In genomic region chr5:134629508-134629907, GRCm38 (mm10) we compare ENCODE assay signal across 23 mouse cellular contexts. TPM values are rescaled to one million over a fixed set of nuclear protein-coding genes. Genes with fewer than 3 reads are reported as not detected.
DNase-seq lines count a peak whose midpoint lies in the region; ATAC-seq and TF ChIP-seq lines count a peak whose summit lies in the region.
"Had no signal": no experiment of that assay in that cellular context is flagged by ENCODE, and none has a peak within 500 bp of the region (broad histone marks: within the 10 kb centered on the region; RNA-seq: fewer than 3 reads in every experiment).

No protein-coding gene starts in this region.

- DNase-seq in embryonic facial prominence, embryonic 10.5 days (ENCODE audit: low spot score): no peak
- no peak for DNase-seq in limb, embryonic 10.5 days (ENCODE audit: low spot score)
- peak; percentile 47 for DNase-seq in stomach, postnatal 0 days (ENCODE audit: low spot score)
- DNase-seq in adipocyte (ENCODE audit: low spot score): no peak
- DNase-seq: adrenal gland, adult 2 months; cerebellum, adult 11-12 months; cerebellum, postnatal 10 days; heart, adult 18-20 months; kidney, postnatal 4 days; lung, adult 18-20 months; lung, postnatal 14 days; thymus, postnatal 14 days had no signal

- H3K4me3 ChIP-seq in embryonic facial prominence, embryonic 15.5 days (replicated peaks): no peak overlapping the region
- no peak overlapping the region for H3K4me3 ChIP-seq in embryonic facial prominence, embryonic 10.5 days
- no peak overlapping the region for H3K4me3 ChIP-seq in limb, embryonic 15.5 days
- H3K4me3 ChIP-seq in limb, embryonic 10.5 days: no peak overlapping the region
- H3K4me3 ChIP-seq in intestine, embryonic 15.5 days (replicated peaks): no peak overlapping the region
- no peak overlapping the region for H3K4me3 ChIP-seq in stomach, postnatal 0 days (ENCODE audit: low read depth, low read length)
- H3K4me3 ChIP-seq: embryonic facial prominence, embryonic 12.5 days; erythroblast, embryonic 14.5 days; forebrain, embryonic 12.5 days; hindbrain, embryonic 15.5 days; kidney, embryonic 15.5 days; megakaryocyte, embryonic 14.5 days; midbrain, embryonic 13.5 days had no signal

- 68% methylated on average over 4 of the region's 4 CpGs for WGBS in embryonic facial prominence, embryonic 15.5 days
- WGBS in embryonic facial prominence, embryonic 10.5 days: 87% methylated on average over 4 of the region's 4 CpGs
- WGBS in limb, embryonic 15.5 days: 73% methylated on average over 4 of the region's 4 CpGs
- WGBS in limb, embryonic 10.5 days: 78% methylated on average over 4 of the region's 4 CpGs
- 49% methylated on average over 4 of the region's 4 CpGs for WGBS in intestine, embryonic 15.5 days
- 44% methylated on average over 4 of the region's 4 CpGs for WGBS in stomach, postnatal 0 days

- H3K36me3 ChIP-seq in embryonic facial prominence, embryonic 15.5 days: peaks cover 80% of the 10 kb centered on the region
- H3K36me3 ChIP-seq in embryonic facial prominence, embryonic 10.5 days (replicated peaks): peaks cover 99% of the 10 kb centered on the region
- peaks cover 78% of the 10 kb centered on the region for H3K36me3 ChIP-seq in limb, embryonic 15.5 days
- H3K36me3 ChIP-seq in limb, embryonic 10.5 days: peaks cover 99% of the 10 kb centered on the region
- peaks cover 33% of the 10 kb centered on the region for H3K36me3 ChIP-seq in intestine, embryonic 15.5 days
- H3K36me3 ChIP-seq in stomach, postnatal 0 days (ENCODE audit: control insufficient read depth, insufficient read depth, low read length): peaks cover 17% of the 10 kb centered on the region; the same call in 1 of the 2 replicates

- ATAC-seq in embryonic facial prominence, embryonic 15.5 days (ENCODE audit: insufficient number of reproducible peaks, low FRiP score, low TSS enrichment, low read depth): no peak
- ATAC-seq in limb, embryonic 15.5 days (ENCODE audit: insufficient number of reproducible peaks, low FRiP score, low TSS enrichment, low read depth): no peak
- peak; percentile 48 for ATAC-seq in intestine, embryonic 15.5 days
- peak; percentile 85 for ATAC-seq in stomach, postnatal 0 days (ENCODE audit: low FRiP score, low TSS enrichment)
- ATAC-seq: CD4-positive, CD25-positive, alpha-beta regulatory T cell, adult 4 months; midbrain, embryonic 13.5 days had no signal

- no peak for TF ChIP-seq EP300 in stomach, postnatal 0 days (optimal IDR thresholded peaks at IDR 0.05)

- H3K27me3 ChIP-seq in embryonic facial prominence, embryonic 15.5 days: no peaks in the 10 kb centered on the region
- no peaks in the 10 kb centered on the region for H3K27me3 ChIP-seq in embryonic facial prominence, embryonic 10.5 days (replicated peaks; ENCODE audit: low read depth, poor library complexity, severe bottlenecking)
- H3K27me3 ChIP-seq in limb, embryonic 15.5 days: no peaks in the 10 kb centered on the region
- H3K27me3 ChIP-seq in limb, embryonic 10.5 days (ENCODE audit: low read depth, poor library complexity, severe bottlenecking): no peaks in the 10 kb centered on the region
- no peaks in the 10 kb centered on the region for H3K27me3 ChIP-seq in intestine, embryonic 15.5 days (replicated peaks)
- no peaks in the 10 kb centered on the region for H3K27me3 ChIP-seq in stomach, postnatal 0 days (ENCODE audit: control insufficient read depth, insufficient read depth, low read length)
- H3K27me3 ChIP-seq: embryonic facial prominence, embryonic 12.5 days; forebrain, embryonic 12.5 days; hindbrain, embryonic 15.5 days; kidney, embryonic 15.5 days; megakaryocyte, embryonic 14.5 days; midbrain, embryonic 13.5 days had no signal

- TF ChIP-seq CTCF in stomach, postnatal 0 days (IDR thresholded peaks at IDR 0.05; ENCODE audit: low read depth): no peak

- no peaks in the 10 kb centered on the region for H3K9me3 ChIP-seq in embryonic facial prominence, embryonic 15.5 days (replicated peaks)
- H3K9me3 ChIP-seq in embryonic facial prominence, embryonic 10.5 days: no peaks in the 10 kb centered on the region
- no peaks in the 10 kb centered on the region for H3K9me3 ChIP-seq in limb, embryonic 15.5 days
- H3K9me3 ChIP-seq in limb, embryonic 10.5 days (replicated peaks): no peaks in the 10 kb centered on the region
- H3K9me3 ChIP-seq in intestine, embryonic 15.5 days: no peaks in the 10 kb centered on the region
- H3K9me3 ChIP-seq in stomach, postnatal 0 days (ENCODE audit: control insufficient read depth, low read length): no peaks in the 10 kb centered on the region
- H3K9me3 ChIP-seq: embryonic facial prominence, embryonic 12.5 days; forebrain, embryonic 12.5 days; hindbrain, embryonic 15.5 days; kidney, embryonic 15.5 days; megakaryocyte, embryonic 14.5 days; midbrain, embryonic 13.5 days had no signal

- peak overlapping the region; percentile 44; the same call in 1 of the 2 replicates for H3K27ac ChIP-seq in embryonic facial prominence, embryonic 15.5 days (replicated peaks)
- no peak overlapping the region for H3K27ac ChIP-seq in embryonic facial prominence, embryonic 10.5 days (replicated peaks)
- 0 out of 2 replicates have a peak overlapping the region, but pooled peaks have one; percentile 8 for H3K27ac ChIP-seq in limb, embryonic 15.5 days
- no peak overlapping the region for H3K27ac ChIP-seq in limb, embryonic 10.5 days
- no peak overlapping the region for H3K27ac ChIP-seq in intestine, embryonic 15.5 days
- no peak overlapping the region for H3K27ac ChIP-seq in stomach, postnatal 0 days (replicated peaks)
- H3K27ac ChIP-seq: embryonic facial prominence, embryonic 12.5 days; forebrain, embryonic 12.5 days; hindbrain, embryonic 15.5 days; kidney, embryonic 15.5 days; midbrain, embryonic 13.5 days had no signal

- peaks cover 5% of the 10 kb centered on the region; the same call in 1 of the 2 replicates for H3K4me1 ChIP-seq in embryonic facial prominence, embryonic 15.5 days
- no peaks in the 10 kb centered on the region for H3K4me1 ChIP-seq in embryonic facial prominence, embryonic 10.5 days
- peaks cover 5% of the 10 kb centered on the region; the same call in 1 of the 2 replicates for H3K4me1 ChIP-seq in limb, embryonic 15.5 days
- no peaks in the 10 kb centered on the region for H3K4me1 ChIP-seq in limb, embryonic 10.5 days
- H3K4me1 ChIP-seq in intestine, embryonic 15.5 days (replicated peaks): no peaks in the 10 kb centered on the region
- H3K4me1 ChIP-seq in stomach, postnatal 0 days (replicated peaks; ENCODE audit: control insufficient read depth, insufficient read depth): no peaks in the 10 kb centered on the region
- H3K4me1 ChIP-seq: embryonic facial prominence, embryonic 12.5 days; hindbrain, embryonic 15.5 days had no signal

- no peak overlapping the region for H3K4me2 ChIP-seq in embryonic facial prominence, embryonic 15.5 days (replicated peaks)
- no peak overlapping the region for H3K4me2 ChIP-seq in limb, embryonic 15.5 days
- H3K4me2 ChIP-seq in intestine, embryonic 15.5 days (replicated peaks): no peak overlapping the region
- H3K4me2 ChIP-seq in stomach, postnatal 0 days (replicated peaks; ENCODE audit: low read depth): no peak overlapping the region
- H3K4me2 ChIP-seq: embryonic facial prominence, embryonic 12.5 days; forebrain, embryonic 12.5 days; hindbrain, embryonic 15.5 days; kidney, embryonic 15.5 days; midbrain, embryonic 13.5 days had no signal

- no peak overlapping the region for H3K9ac ChIP-seq in embryonic facial prominence, embryonic 15.5 days
- H3K9ac ChIP-seq in limb, embryonic 15.5 days: no peak overlapping the region
- no peak overlapping the region for H3K9ac ChIP-seq in intestine, embryonic 15.5 days
- no peak overlapping the region for H3K9ac ChIP-seq in stomach, postnatal 0 days (ENCODE audit: low read length)
- H3K9ac ChIP-seq: embryonic facial prominence, embryonic 12.5 days; forebrain, embryonic 12.5 days; hindbrain, embryonic 15.5 days; kidney, embryonic 15.5 days; midbrain, embryonic 13.5 days had no signal

RNA-seq across cellular contexts. Expression of gene Eif4h, which starts 9.8 kb away (rescaled TPM):
- 421 and 433 TPM in 2 replicates for polyA plus RNA-seq in embryonic facial prominence, embryonic 15.5 days (2015; fragmentation: Nextera tagmentation; extraction: Ambion mirVana)
- polyA plus RNA-seq in embryonic facial prominence, embryonic 10.5 days (2016; fragmentation: Nextera tagmentation; extraction: Ambion mirVana): 593 and 603 TPM in 2 replicates
- 408 and 425 TPM in 2 replicates for polyA plus RNA-seq in limb, embryonic 15.5 days (2015; fragmentation: Nextera tagmentation; extraction: Ambion mirVana)
- 664 and 686 TPM in 2 replicates for polyA plus RNA-seq in limb, embryonic 10.5 days (2016; fragmentation: Nextera tagmentation; extraction: Ambion mirVana)
- 382 and 397 TPM in 2 replicates for polyA plus RNA-seq in intestine, embryonic 15.5 days (2015; fragmentation: Nextera tagmentation; extraction: Ambion mirVana)
- polyA plus RNA-seq in stomach, postnatal 0 days (2015; fragmentation: Nextera tagmentation; extraction: Ambion mirVana): 238 and 242 TPM in 2 replicates

RNA-seq across cellular contexts. Expression of gene Lat2, which starts 14.7 kb away (rescaled TPM):
- 4.6 and 6.7 TPM in 2 replicates for polyA plus RNA-seq in embryonic facial prominence, embryonic 15.5 days (2015; fragmentation: Nextera tagmentation; extraction: Ambion mirVana)
- polyA plus RNA-seq in embryonic facial prominence, embryonic 10.5 days (2016; fragmentation: Nextera tagmentation; extraction: Ambion mirVana): 3.4 and 3.7 TPM in 2 replicates
- polyA plus RNA-seq in limb, embryonic 15.5 days (2015; fragmentation: Nextera tagmentation; extraction: Ambion mirVana): 7.9 and 8.8 TPM in 2 replicates
- 4.0 and 4.5 TPM in 2 replicates for polyA plus RNA-seq in limb, embryonic 10.5 days (2016; fragmentation: Nextera tagmentation; extraction: Ambion mirVana)
- 2.0 and 2.8 TPM in 2 replicates for polyA plus RNA-seq in intestine, embryonic 15.5 days (2015; fragmentation: Nextera tagmentation; extraction: Ambion mirVana)
- 0.99 and 1.1 TPM in 2 replicates for polyA plus RNA-seq in stomach, postnatal 0 days (2015; fragmentation: Nextera tagmentation; extraction: Ambion mirVana)

RNA-seq across cellular contexts. Expression of gene Rfc2, which starts 48.3 kb away (rescaled TPM):
- polyA plus RNA-seq in embryonic facial prominence, embryonic 15.5 days (2015; fragmentation: Nextera tagmentation; extraction: Ambion mirVana): 234 and 238 TPM in 2 replicates
- 414 and 415 TPM in 2 replicates for polyA plus RNA-seq in embryonic facial prominence, embryonic 10.5 days (2016; fragmentation: Nextera tagmentation; extraction: Ambion mirVana)
- polyA plus RNA-seq in limb, embryonic 15.5 days (2015; fragmentation: Nextera tagmentation; extraction: Ambion mirVana): 226 and 241 TPM in 2 replicates
- 431 and 443 TPM in 2 replicates for polyA plus RNA-seq in limb, embryonic 10.5 days (2016; fragmentation: Nextera tagmentation; extraction: Ambion mirVana)
- polyA plus RNA-seq in intestine, embryonic 15.5 days (2015; fragmentation: Nextera tagmentation; extraction: Ambion mirVana): 245 and 247 TPM in 2 replicates
- 81.5 and 83.7 TPM in 2 replicates for polyA plus RNA-seq in stomach, postnatal 0 days (2015; fragmentation: Nextera tagmentation; extraction: Ambion mirVana)

RNA-seq across cellular contexts. Expression of gene Limk1, which starts 58.9 kb away (rescaled TPM):
- 7.8 and 9.0 TPM in 2 replicates for polyA plus RNA-seq in embryonic facial prominence, embryonic 15.5 days (2015; fragmentation: Nextera tagmentation; extraction: Ambion mirVana)
- polyA plus RNA-seq in embryonic facial prominence, embryonic 10.5 days (2016; fragmentation: Nextera tagmentation; extraction: Ambion mirVana): 5.7 and 5.9 TPM in 2 replicates
- polyA plus RNA-seq in limb, embryonic 15.5 days (2015; fragmentation: Nextera tagmentation; extraction: Ambion mirVana): 4.7 and 7.0 TPM in 2 replicates
- 4.4 and 5.3 TPM in 2 replicates for polyA plus RNA-seq in limb, embryonic 10.5 days (2016; fragmentation: Nextera tagmentation; extraction: Ambion mirVana)
- 3.7 and 4.1 TPM in 2 replicates for polyA plus RNA-seq in intestine, embryonic 15.5 days (2015; fragmentation: Nextera tagmentation; extraction: Ambion mirVana)
- polyA plus RNA-seq in stomach, postnatal 0 days (2015; fragmentation: Nextera tagmentation; extraction: Ambion mirVana): 1.9 and 2.2 TPM in 2 replicates

Comparison
In these comparisons a context has a peak if more than half of its experiments do, and no peak if none do; other contexts are left out.
1. H3K27ac ChIP-seq: peak in embryonic facial prominence, embryonic 15.5 days (single experiment) and limb, embryonic 15.5 days (single experiment); none in embryonic facial prominence, embryonic 10.5 days (single experiment), limb, embryonic 10.5 days (single experiment), intestine, embryonic 15.5 days (single experiment) and stomach, postnatal 0 days (single experiment).
2. ATAC-seq: peak in intestine, embryonic 15.5 days (single experiment) and stomach, postnatal 0 days (single experiment); none in embryonic facial prominence, embryonic 15.5 days (single experiment) and limb, embryonic 15.5 days (single experiment).